Mouse (Mus musculus): ENCODE results near the gene Tmem18. TPM values are rescaled to one million over a fixed set of nuclear protein-coding genes. Genes with fewer than 3 reads are reported as not detected.

Tmem18 gene
- polyA plus RNA-seq, 1 experiment from 2014 or later, result 28.7 TPM

- Histone ChIP-seq H3K27me3 (ENCODE audit: control insufficient read depth, insufficient read depth, low read length) (no peaks in the 10 kb centered on the region), H3K27ac (ENCODE audit: low read length) (no peak overlapping the region), H3K4me2 (ENCODE audit: low read depth, low read length) (no peak overlapping the region), H3K9me3 (replicated peaks; ENCODE audit: control insufficient read depth, low read length) (no peaks in the 10 kb centered on the region), H3K4me1 (ENCODE audit: control insufficient read depth, insufficient read depth, low read length) (0 out of 2 replicates have a peak, but pooled peaks cover 3% of the 10 kb centered on the region), H3K9ac (ENCODE audit: low read length) (no peak overlapping the region), H3K36me3 (ENCODE audit: control insufficient read depth, insufficient read depth, low read length) (no peaks in the 10 kb centered on the region), H3K4me3 (replicated peaks; ENCODE audit: low read length) (no peak overlapping the region)
- 17% methylated on average over 8 of the region's 8 CpGs for WGBS
- peak; percentile 87; the same call in 1 of the 2 replicates for ATAC-seq (ENCODE audit: insufficient read depth, low FRiP score)
Observed at GRCm38 (mm10) chr12:30618425-30618824, 34.2 kb downstream of the Tmem18 start.

GRCm38 (mm10) chr12:30628466-30628865 lies 44.2 kb downstream of the Tmem18 start:
- Histone ChIP-seq H3K27ac (ENCODE audit: low read length) (no peak overlapping the region), H3K36me3 (ENCODE audit: control insufficient read depth, insufficient read depth, low read length) (no peaks in the 10 kb centered on the region), H3K9ac (ENCODE audit: low read length) (no peak overlapping the region), H3K9me3 (replicated peaks; ENCODE audit: control insufficient read depth, low read length) (no peaks in the 10 kb centered on the region), H3K4me3 (replicated peaks; ENCODE audit: low read length) (no peak overlapping the region), H3K4me2 (ENCODE audit: low read depth, low read length) (no peak overlapping the region), H3K27me3 (ENCODE audit: control insufficient read depth, insufficient read depth, low read length) (no peaks in the 10 kb centered on the region), H3K4me1 (ENCODE audit: control insufficient read depth, insufficient read depth, low read length) (no peaks in the 10 kb centered on the region)
- peak; percentile 47; the same call in 1 of the 2 replicates for ATAC-seq (ENCODE audit: insufficient read depth, low FRiP score)
- 38% methylated on average over 5 of the region's 5 CpGs for WGBS

- no peaks in the 10 kb centered on the region for H3K27me3 ChIP-seq (ENCODE audit: control insufficient read depth, insufficient read depth, low read length)
- no peak for ATAC-seq (ENCODE audit: insufficient read depth, low FRiP score)
- H3K4me3 ChIP-seq (replicated peaks; ENCODE audit: low read length), result no peak overlapping the region
- no peak overlapping the region for H3K9ac ChIP-seq (ENCODE audit: low read length)
- no peak overlapping the region for H3K4me2 ChIP-seq (ENCODE audit: low read depth, low read length)
- H3K36me3 ChIP-seq (ENCODE audit: control insufficient read depth, insufficient read depth, low read length), result no peaks in the 10 kb centered on the region
- no peak overlapping the region for H3K27ac ChIP-seq (ENCODE audit: low read length)
- H3K4me1 ChIP-seq (ENCODE audit: control insufficient read depth, insufficient read depth, low read length), result no peaks in the 10 kb centered on the region
- no peaks in the 10 kb centered on the region for H3K9me3 ChIP-seq (replicated peaks; ENCODE audit: control insufficient read depth, low read length)
Observed at GRCm38 (mm10) chr12:30634534-30634933, 50.3 kb downstream of the Tmem18 start.

Small RNA genes lying within 50 kb of the gene (microRNA-seq; reads per million reads assigned to microRNA genes)
- not detected for gene Gm25243

Other genes with a start within 250 kb of the Tmem18 start
- 29.7 and 39.6 TPM in 2 replicates for gene Sntg2, start 211.1 kb upstream of the Tmem18 start, polyA plus RNA-seq (2015; fragmentation: Nextera tagmentation; extraction: Ambion mirVana)

Data from stomach, embryonic 16.5 days (tissue).